Mouse (Mus musculus): Measurements from ENCODE around the gene Ube2h. TPM values are rescaled to one million over a fixed set of nuclear protein-coding genes. Genes with fewer than 3 reads are reported as not detected.
"Not testable (repeated sequence)": the region's sequence is repeated elsewhere in the genome, so short reads cannot be mapped to it uniquely, and the experiment has no call there.

Ube2h gene
- polyA plus RNA-seq, 1 experiment from 2014 or later, result 21.6 TPM

GRCm38 (mm10) chr6:30211641-30212455, 92.5 kb downstream of the Ube2h start:
- Histone ChIP-seq H3K36me3 (ENCODE audit: control insufficient read depth, insufficient read depth, low read length) (no peaks in the 10 kb centered on the region; the same call in 1 of the 2 replicates), H3K27me3 (replicated peaks; ENCODE audit: control insufficient read depth, insufficient read depth, low read length) (no peaks in the 10 kb centered on the region), H3K27ac (ENCODE audit: low read depth, low read length) (no peak overlapping the region), H3K4me1 (replicated peaks; ENCODE audit: control insufficient read depth, insufficient read depth, low read length) (no peaks in the 10 kb centered on the region), H3K9ac (ENCODE audit: low read depth, low read length) (no peak overlapping the region), H3K4me3 (ENCODE audit: low read depth, low read length) (no peak overlapping the region), H3K9me3 (ENCODE audit: control insufficient read depth, low read length) (no peaks in the 10 kb centered on the region), H3K4me2 (no peak overlapping the region)
- WGBS, result 75% methylated on average over 16 of the region's 16 CpGs
- DNase-seq (ENCODE audit: low spot score), result no peak
- no peak for ATAC-seq (replicated peaks; ENCODE audit: low FRiP score)

- WGBS, result 35% methylated on average over 5 of the region's 5 CpGs
- peak; percentile 18; the same call in 1 of the 2 replicates for ATAC-seq (replicated peaks; ENCODE audit: low FRiP score)
These were observed 93.6 kb downstream of the Ube2h start for GRCm38 (mm10) chr6:30210788-30211187.

GRCm38 (mm10) chr6:30208844-30209243, 95.5 kb downstream of the Ube2h start:
- DNase-seq (ENCODE audit: low spot score), result no peak
- Histone ChIP-seq H3K36me3 (ENCODE audit: control insufficient read depth, insufficient read depth, low read length) (no peaks in the 10 kb centered on the region), H3K4me1 (replicated peaks; ENCODE audit: control insufficient read depth, insufficient read depth, low read length) (no peaks in the 10 kb centered on the region), H3K4me3 (ENCODE audit: low read depth, low read length) (no peak overlapping the region), H3K4me2 (no peak overlapping the region), H3K27ac (ENCODE audit: low read depth, low read length) (no peak overlapping the region), H3K9ac (ENCODE audit: low read depth, low read length) (no peak overlapping the region), H3K9me3 (ENCODE audit: control insufficient read depth, low read length) (no peaks in the 10 kb centered on the region), H3K27me3 (replicated peaks; ENCODE audit: control insufficient read depth, insufficient read depth, low read length) (no peaks in the 10 kb centered on the region)
- ATAC-seq (replicated peaks; ENCODE audit: low FRiP score), result no peak
- WGBS, result 68% methylated on average over 4 of the region's 4 CpGs

More at GRCm38 (mm10) chr6:30210788-30211187, 93.6 kb downstream of the Ube2h start:
- Histone ChIP-seq H3K4me1 (replicated peaks; ENCODE audit: control insufficient read depth, insufficient read depth, low read length) (no peaks in the 10 kb centered on the region), H3K9me3 (ENCODE audit: control insufficient read depth, low read length) (no peaks in the 10 kb centered on the region), H3K36me3 (ENCODE audit: control insufficient read depth, insufficient read depth, low read length) (no peaks in the 10 kb centered on the region; the same call in 1 of the 2 replicates), H3K27me3 (replicated peaks; ENCODE audit: control insufficient read depth, insufficient read depth, low read length) (no peaks in the 10 kb centered on the region), H3K4me3 (ENCODE audit: low read depth, low read length) (no peak overlapping the region), H3K4me2 (no peak overlapping the region), H3K9ac (ENCODE audit: low read depth, low read length) (no peak overlapping the region), H3K27ac (ENCODE audit: low read depth, low read length) (no peak overlapping the region)
- DNase-seq (ENCODE audit: low spot score), result peak; percentile 58

GRCm38 (mm10) chr6:30205587-30206202, 98.6 kb downstream of the Ube2h start:
- peak overlapping the region; percentile 57 for H3K4me2 ChIP-seq
- H3K9me3 ChIP-seq (ENCODE audit: control insufficient read depth, low read length), result no peaks in the 10 kb centered on the region
- ATAC-seq (replicated peaks; ENCODE audit: low FRiP score) (peak; percentile 82), DNase-seq (ENCODE audit: low spot score) (peak; percentile 78)
- peak overlapping the region; percentile 29; the same call in 1 of the 2 replicates for H3K4me3 ChIP-seq (ENCODE audit: low read depth, low read length)
- H3K4me1 ChIP-seq (replicated peaks; ENCODE audit: control insufficient read depth, insufficient read depth, low read length), result no peaks in the 10 kb centered on the region
- no peaks in the 10 kb centered on the region for H3K36me3 ChIP-seq (ENCODE audit: control insufficient read depth, insufficient read depth, low read length)
- no peaks in the 10 kb centered on the region for H3K27me3 ChIP-seq (replicated peaks; ENCODE audit: control insufficient read depth, insufficient read depth, low read length)
- WGBS, result 7% methylated on average over 30 of the region's 30 CpGs
- no peak overlapping the region for H3K9ac ChIP-seq (ENCODE audit: low read depth, low read length)
- no peak overlapping the region for H3K27ac ChIP-seq (ENCODE audit: low read depth, low read length)

- H3K9ac ChIP-seq (ENCODE audit: low read depth, low read length); H3K9me3 ChIP-seq (ENCODE audit: control insufficient read depth, low read length); H3K27me3 ChIP-seq (replicated peaks; ENCODE audit: control insufficient read depth, insufficient read depth, low read length); H3K27ac ChIP-seq (ENCODE audit: low read depth, low read length); H3K4me1 ChIP-seq (replicated peaks; ENCODE audit: control insufficient read depth, insufficient read depth, low read length); ATAC-seq (replicated peaks; ENCODE audit: low FRiP score); H3K4me3 ChIP-seq (ENCODE audit: low read depth, low read length); H3K36me3 ChIP-seq (ENCODE audit: control insufficient read depth, insufficient read depth, low read length); DNase-seq (ENCODE audit: low spot score); H3K4me2 ChIP-seq: not testable (repeated sequence)
- 75% methylated on average over 5 of the region's 6 CpGs for WGBS
These were observed 99.2 kb downstream of the Ube2h start for GRCm38 (mm10) chr6:30205180-30205538.

GRCm38 (mm10) chr6:30204383-30205179, 99.8 kb downstream of the Ube2h start:
- no peak for ATAC-seq (replicated peaks; ENCODE audit: low FRiP score)
- H3K9ac ChIP-seq (ENCODE audit: low read depth, low read length), result no peak overlapping the region
- DNase-seq (ENCODE audit: low spot score), result no peak
- no peaks in the 10 kb centered on the region for H3K9me3 ChIP-seq (ENCODE audit: control insufficient read depth, low read length)
- H3K36me3 ChIP-seq (ENCODE audit: control insufficient read depth, insufficient read depth, low read length), result no peaks in the 10 kb centered on the region
- WGBS, result 65% methylated on average over 20 of the region's 20 CpGs
- no peak overlapping the region for H3K27ac ChIP-seq (ENCODE audit: low read depth, low read length)
- no peak overlapping the region for H3K4me3 ChIP-seq (ENCODE audit: low read depth, low read length)
- H3K4me1 ChIP-seq (replicated peaks; ENCODE audit: control insufficient read depth, insufficient read depth, low read length), result no peaks in the 10 kb centered on the region
- no peak overlapping the region for H3K4me2 ChIP-seq
- no peaks in the 10 kb centered on the region for H3K27me3 ChIP-seq (replicated peaks; ENCODE audit: control insufficient read depth, insufficient read depth, low read length)

- H3K4me1 ChIP-seq (replicated peaks; ENCODE audit: control insufficient read depth, insufficient read depth, low read length), result no peaks in the 10 kb centered on the region
- no peaks in the 10 kb centered on the region for H3K36me3 ChIP-seq (ENCODE audit: control insufficient read depth, insufficient read depth, low read length)
- no peak overlapping the region for H3K4me2 ChIP-seq
- DNase-seq (ENCODE audit: low spot score), result no peak
- no peak overlapping the region for H3K27ac ChIP-seq (ENCODE audit: low read depth, low read length)
- no peaks in the 10 kb centered on the region for H3K9me3 ChIP-seq (ENCODE audit: control insufficient read depth, low read length)
- WGBS, result 74% methylated on average over 8 of the region's 8 CpGs
- H3K4me3 ChIP-seq (ENCODE audit: low read depth, low read length), result no peak overlapping the region
- no peaks in the 10 kb centered on the region; the same call in 1 of the 2 replicates for H3K27me3 ChIP-seq (replicated peaks; ENCODE audit: control insufficient read depth, insufficient read depth, low read length)
- no peak overlapping the region for H3K9ac ChIP-seq (ENCODE audit: low read depth, low read length)
- ATAC-seq (replicated peaks; ENCODE audit: low FRiP score), result no peak
These were observed 108.2 kb downstream of the Ube2h start for GRCm38 (mm10) chr6:30196143-30196542.

- no peak for ATAC-seq (replicated peaks; ENCODE audit: low FRiP score)
- Histone ChIP-seq H3K4me2 (no peak overlapping the region), H3K36me3 (ENCODE audit: control insufficient read depth, insufficient read depth, low read length) (no peaks in the 10 kb centered on the region), H3K9me3 (ENCODE audit: control insufficient read depth, low read length) (no peaks in the 10 kb centered on the region), H3K27me3 (replicated peaks; ENCODE audit: control insufficient read depth, insufficient read depth, low read length) (no peaks in the 10 kb centered on the region; the same call in 1 of the 2 replicates), H3K9ac (ENCODE audit: low read depth, low read length) (no peak overlapping the region), H3K27ac (ENCODE audit: low read depth, low read length) (no peak overlapping the region), H3K4me3 (ENCODE audit: low read depth, low read length) (no peak overlapping the region), H3K4me1 (replicated peaks; ENCODE audit: control insufficient read depth, insufficient read depth, low read length) (no peaks in the 10 kb centered on the region)
- WGBS, result 81% methylated on average over 11 of the region's 11 CpGs
- DNase-seq (ENCODE audit: low spot score), result no peak
These were observed 108.7 kb downstream of the Ube2h start for GRCm38 (mm10) chr6:30195656-30196055.

All from liver, embryonic 11.5 days (tissue).